Mouse (Mus musculus) testis, adult 2 months (tissue): ENCODE measurements around the gene Nrip1.

ENCODE experiments used
- CTCF ChIP-seq: fragments of 200-500 bp; IDR thresholded peaks from 2 replicates; pipeline ENCODE4 v1.5.1; 2012; ENCODE audit warnings: low read depth, mild to moderate bottlenecking, inconsistent platforms, low read length, moderate library complexity; ENCODE audit not compliant: control insufficient read depth, insufficient read depth, insufficient replicate concordance
- POLR2A ChIP-seq: fragments of 200-500 bp; IDR thresholded peaks from 2 replicates; pipeline ENCODE4 v1.6.1; 2012; ENCODE audit warnings: low read depth, mild to moderate bottlenecking, inconsistent platforms, low read length, moderate library complexity; ENCODE audit not compliant: control insufficient read depth

GRCm38 (mm10) chr16:76419849-76420248, 46.2 kb upstream of the Nrip1 start:
- TF ChIP-seq POLR2A (no peak), CTCF (no peak)
